30 mouse cellular contexts compared by ENCODE assay signal in genomic region chr19:56373246-56373645, GRCm38 (mm10). TPM values are rescaled to one million over a fixed set of nuclear protein-coding genes. Genes with fewer than 3 reads are reported as not detected.
"Had no signal": no experiment of that assay in that cellular context is flagged by ENCODE, and none has a peak within 500 bp of the region (broad histone marks: within the 10 kb centered on the region; RNA-seq: fewer than 3 reads in every experiment).

No protein-coding gene starts in this region.

- DNase-seq: left cerebral cortex, postnatal 4 days; liver; liver, embryonic 13.5 days; liver, postnatal 0 days; lung, adult 18-20 months; lung, adult 2 months; lung, embryonic 14.5 days; lung, postnatal 10 days; lung, postnatal 14 days; lung, postnatal 36 days; lung, postnatal 4 days; midbrain, embryonic 14.5 days had no signal

- H3K9me3 ChIP-seq: limb, embryonic 10.5 days; limb, embryonic 12.5 days; limb, embryonic 13.5 days; limb, embryonic 15.5 days; liver, embryonic 12.5 days; liver, embryonic 15.5 days; lung, embryonic 15.5 days; megakaryocyte, embryonic 14.5 days; midbrain, embryonic 10.5 days; midbrain, embryonic 12.5 days; midbrain, embryonic 13.5 days had no signal

- H3K27me3 ChIP-seq: limb, embryonic 12.5 days; limb, embryonic 13.5 days; limb, embryonic 15.5 days; liver, embryonic 12.5 days; liver, embryonic 13.5 days; liver, embryonic 15.5 days; lung, embryonic 15.5 days; midbrain, embryonic 12.5 days; midbrain, embryonic 13.5 days had no signal

- ATAC-seq: liver, embryonic 12.5 days; liver, postnatal 0 days; lung, postnatal 0 days; midbrain, embryonic 13.5 days; midbrain, embryonic 16.5 days had no signal

- H3K4me3 ChIP-seq: limb, embryonic 10.5 days; limb, embryonic 12.5 days; limb, embryonic 13.5 days; limb, embryonic 15.5 days; liver, embryonic 12.5 days; liver, embryonic 13.5 days; liver, embryonic 15.5 days; lung, embryonic 15.5 days; megakaryocyte, embryonic 14.5 days; midbrain, embryonic 10.5 days; midbrain, embryonic 12.5 days; midbrain, embryonic 13.5 days had no signal

- H3K9ac ChIP-seq: limb, embryonic 12.5 days; limb, embryonic 13.5 days; limb, embryonic 15.5 days; liver, embryonic 12.5 days; liver, embryonic 13.5 days; liver, embryonic 14.5 days; liver, embryonic 15.5 days; liver, postnatal 0 days; lung, embryonic 14.5 days; lung, embryonic 15.5 days; midbrain, embryonic 12.5 days; midbrain, embryonic 13.5 days had no signal

- H3K4me2 ChIP-seq: limb, embryonic 12.5 days; limb, embryonic 13.5 days; limb, embryonic 15.5 days; liver, embryonic 11.5 days; liver, embryonic 12.5 days; liver, embryonic 13.5 days; liver, embryonic 15.5 days; lung, embryonic 14.5 days; lung, embryonic 15.5 days; midbrain, embryonic 11.5 days; midbrain, embryonic 12.5 days; midbrain, embryonic 13.5 days had no signal

- H3K4me1 ChIP-seq: lung, embryonic 15.5 days; midbrain, embryonic 10.5 days; midbrain, embryonic 12.5 days had no signal

- H3K27ac ChIP-seq: limb, embryonic 10.5 days; limb, embryonic 12.5 days; limb, embryonic 13.5 days; limb, embryonic 15.5 days; liver, embryonic 12.5 days; liver, embryonic 13.5 days; liver, embryonic 14.5 days; liver, embryonic 15.5 days; lung, embryonic 15.5 days; macrophage; midbrain, embryonic 10.5 days; midbrain, embryonic 12.5 days; midbrain, embryonic 13.5 days had no signal

- H3K36me3 ChIP-seq: limb, embryonic 10.5 days; limb, embryonic 12.5 days; limb, embryonic 13.5 days; limb, embryonic 15.5 days; liver, embryonic 12.5 days; liver, embryonic 13.5 days; liver, embryonic 15.5 days; lung, embryonic 15.5 days; midbrain, embryonic 10.5 days; midbrain, embryonic 12.5 days; midbrain, embryonic 13.5 days had no signal

RNA-seq across cellular contexts. Expression of gene Nrap, which starts 16.6 kb away (rescaled TPM):
- total RNA-seq: monocyte, adult 5-6 weeks had no signal
